Mouse (Mus musculus) forebrain, embryonic 16.5 days (tissue): Measurements from ENCODE around the gene Arl8a. TPM values are rescaled to one million over a fixed set of nuclear protein-coding genes. Genes with fewer than 3 reads are reported as not detected.
A peak's percentile ranks its signal among the peaks of the same experiment; 100 is the strongest.

Source experiments
- ATAC-seq: fragments of 200-750 bp; cut with Nextera tagmentation; 2 replicates; pipeline ENCODE4 v1.8.0; 2017; ENCODE audit warnings: mild to moderate bottlenecking, moderate library complexity
- H3K27ac ChIP-seq: fragments of 300-500 bp; sonication (generic); 2 replicates; pipeline ENCODE4 v1.5.1; 2014; ENCODE audit warnings: low read length, control low read depth
- H3K27me3 ChIP-seq: fragments of 300-500 bp; sonication (generic); replicated peaks from 2 replicates; pipeline ENCODE4 v1.6.1; 2014; ENCODE audit warnings: low read length; ENCODE audit not compliant: control insufficient read depth, insufficient read depth
- H3K36me3 ChIP-seq: fragments of 300-500 bp; sonication (generic); 2 replicates; pipeline ENCODE4 v1.6.1; 2014; ENCODE audit not compliant: control insufficient read depth, insufficient read depth
- H3K4me1 ChIP-seq: fragments of 300-500 bp; sonication (generic); replicated peaks from 2 replicates; pipeline ENCODE4 v1.6.1; 2014; ENCODE audit warnings: low read length; ENCODE audit not compliant: control insufficient read depth, insufficient read depth
- H3K4me2 ChIP-seq: fragments of 300-500 bp; sonication (generic); 2 replicates; pipeline ENCODE4 v1.6.1; 2014; ENCODE audit warnings: mild to moderate bottlenecking, low read length, control low read depth
- H3K4me3 ChIP-seq: fragments of 300-500 bp; sonication (generic); replicated peaks from 2 replicates; pipeline ENCODE4 v1.5.1; 2014; ENCODE audit warnings: mild to moderate bottlenecking, low read length, control low read depth
- H3K9ac ChIP-seq: fragments of 300-500 bp; sonication (generic); replicated peaks from 2 replicates; pipeline ENCODE4 v1.6.1; 2014; ENCODE audit warnings: low read depth, low read length, control low read depth
- H3K9me3 ChIP-seq: fragments of 300-500 bp; sonication (generic); 2 replicates; pipeline ENCODE4 v1.6.1; 2016; ENCODE audit warnings: low read length; ENCODE audit not compliant: control insufficient read depth
- WGBS: fragments of 180-500 bp; shearing (Covaris S2); extraction: QIAGEN DNeasy Blood & Tissue Kit; methylation state at CpG from one replicate; pipeline ENCODE4 v1.1.7; 2014; 5-methylcytosine and 5-hydroxymethylcytosine counted together
- polyA plus RNA-seq: library from polyadenylated mRNA; unstranded; fragments of >200 nt; fragmentation: Nextera tagmentation; extraction: Ambion mirVana; gene quantifications from 2 replicates; pipeline ENCODE4 v1.2.1, GENCODE M21; 2015

Arl8a gene
- polyA plus RNA-seq, 1 experiment from 2014 or later: 336 TPM

DNA sequence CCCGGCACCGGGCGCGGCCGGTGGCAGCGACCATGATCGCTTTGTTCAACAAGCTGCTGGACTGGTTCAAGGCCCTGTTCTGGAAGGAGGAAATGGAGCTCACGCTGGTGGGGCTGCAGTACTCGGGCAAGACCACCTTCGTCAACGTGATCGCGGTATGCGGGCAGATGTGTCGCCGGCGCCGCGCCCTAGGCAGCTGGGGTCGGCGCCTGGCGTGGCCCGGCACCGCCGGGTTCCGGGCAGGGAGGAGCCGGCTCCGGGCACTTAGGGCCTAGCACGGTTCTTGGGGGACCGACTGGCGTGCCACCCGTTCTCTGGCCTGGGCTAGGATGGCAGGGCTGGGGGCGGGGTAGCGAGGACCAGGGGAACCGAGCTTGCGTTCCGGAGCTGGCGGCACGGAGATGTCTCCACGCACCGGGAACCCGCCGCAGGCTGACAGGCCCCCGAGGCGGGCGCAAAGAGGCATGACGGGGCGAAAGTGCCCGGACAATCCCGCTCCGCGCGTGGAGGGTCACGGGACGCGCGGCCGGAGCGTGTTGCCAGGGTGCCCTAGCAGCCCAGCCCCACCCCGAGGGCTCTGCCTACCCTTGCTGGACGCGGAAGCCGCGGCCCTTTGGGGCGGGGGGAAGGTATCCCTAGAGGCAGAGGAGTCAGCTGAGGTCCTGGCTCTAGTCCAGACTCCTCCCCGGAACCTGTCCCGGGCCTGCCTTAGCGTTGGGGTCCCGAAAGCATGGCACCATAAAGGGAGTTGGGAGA is 500 bp downstream of the Arl8a start:
- H3K4me2 ChIP-seq: peak overlapping the region; percentile 93
- H3K4me3 ChIP-seq: peak overlapping the region; percentile 100
- no peaks in the 10 kb centered on the region for H3K9me3 ChIP-seq
- peaks cover 37% of the 10 kb centered on the region for H3K4me1 ChIP-seq
- H3K9ac ChIP-seq: peak overlapping the region; percentile 99
- H3K27me3 ChIP-seq: no peaks in the 10 kb centered on the region
- peak; percentile 59 for ATAC-seq
- H3K36me3 ChIP-seq: no peaks in the 10 kb centered on the region
- H3K27ac ChIP-seq: peak overlapping the region; percentile 95
- WGBS: under 1% methylated on average over 67 of the region's 69 CpGs

DNA sequence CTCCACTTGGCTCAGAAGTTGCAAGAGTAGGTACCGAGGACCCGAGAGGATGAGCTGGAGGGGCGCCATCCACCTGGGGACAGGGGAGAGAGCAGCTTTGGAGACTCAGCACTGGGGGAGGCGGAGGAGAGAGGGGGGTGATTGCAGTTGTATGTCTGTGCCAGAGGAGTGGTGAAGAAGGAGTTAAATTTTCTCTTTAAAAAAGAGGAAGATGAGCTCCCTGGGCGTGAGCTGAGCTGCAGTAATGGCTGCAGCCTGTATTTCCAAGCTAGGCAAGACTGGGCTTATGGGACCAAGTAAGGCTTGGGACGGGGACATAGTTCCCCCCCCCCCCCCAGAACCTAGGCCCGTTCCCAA is 1.1 kb downstream of the Arl8a start:
- H3K4me1 ChIP-seq: peaks cover 42% of the 10 kb centered on the region
- H3K4me2 ChIP-seq: peak overlapping the region; percentile 93
- H3K27ac ChIP-seq: peak overlapping the region; percentile 95
- no peaks in the 10 kb centered on the region for H3K27me3 ChIP-seq
- ATAC-seq: peak; percentile 6
- no peaks in the 10 kb centered on the region for H3K36me3 ChIP-seq
- peak overlapping the region; percentile 100 for H3K4me3 ChIP-seq
- no peaks in the 10 kb centered on the region for H3K9me3 ChIP-seq
- WGBS: 0% methylated on average over 7 of the region's 7 CpGs
- H3K9ac ChIP-seq: peak overlapping the region; percentile 99

DNA sequence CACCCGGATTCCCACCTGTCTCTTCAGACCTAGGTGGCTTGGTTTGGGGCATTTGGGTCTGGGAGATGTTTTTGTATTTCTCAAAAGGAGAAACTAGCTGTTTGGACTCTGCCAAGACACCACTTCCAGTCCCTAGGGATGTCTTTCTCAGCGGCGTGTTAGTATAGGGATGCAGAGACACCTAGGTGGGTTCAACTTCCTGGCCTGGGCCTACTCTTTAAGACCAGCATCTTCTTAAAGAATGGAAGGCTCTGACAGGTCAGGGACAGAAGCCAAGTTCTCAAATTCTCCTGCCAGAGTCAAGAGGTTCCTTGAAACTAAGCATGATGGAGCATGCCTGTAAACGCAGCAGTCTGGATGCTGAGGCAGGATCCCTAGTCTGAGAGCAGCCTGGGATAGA is 1.9 kb downstream of the Arl8a start:
- Histone ChIP-seq H3K36me3 (no peaks in the 10 kb centered on the region), H3K4me1 (peaks cover 42% of the 10 kb centered on the region), H3K27ac (peak overlapping the region; percentile 95), H3K4me2 (peak overlapping the region; percentile 93), H3K4me3 (peak overlapping the region; percentile 100), H3K27me3 (no peaks in the 10 kb centered on the region), H3K9ac (peak overlapping the region; percentile 99), H3K9me3 (no peaks in the 10 kb centered on the region)
- no peak for ATAC-seq
- WGBS: 59% methylated on average over 4 of the region's 4 CpGs

DNA sequence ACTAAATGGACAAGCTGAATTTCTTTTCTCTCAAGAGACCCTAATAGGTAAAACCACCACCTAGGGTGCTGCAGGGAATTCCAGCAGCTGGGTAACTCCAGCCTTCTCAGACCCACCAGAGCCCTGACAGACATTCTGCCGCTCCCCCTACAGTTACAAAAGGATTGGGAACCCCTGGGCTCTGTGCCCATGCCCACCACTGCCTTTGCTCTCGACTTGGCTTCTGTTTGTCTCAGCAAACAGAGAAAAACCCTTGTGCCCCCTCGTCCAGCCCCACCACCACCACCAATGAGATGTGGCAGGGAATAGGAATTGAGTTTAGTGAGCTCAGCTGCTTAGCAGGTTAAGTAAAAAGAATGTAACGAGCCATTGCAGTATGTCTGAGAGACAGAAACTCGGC is 2.4 kb downstream of the Arl8a start:
- no peaks in the 10 kb centered on the region for H3K36me3 ChIP-seq
- no peaks in the 10 kb centered on the region for H3K9me3 ChIP-seq
- peak overlapping the region; percentile 95 for H3K27ac ChIP-seq
- 0 out of 2 replicates have a peak overlapping the region, but pooled peaks have one; percentile 1 for H3K9ac ChIP-seq
- peak overlapping the region; percentile 100 for H3K4me3 ChIP-seq
- no peak for ATAC-seq
- H3K4me2 ChIP-seq: peak overlapping the region; percentile 93
- H3K27me3 ChIP-seq: no peaks in the 10 kb centered on the region
- 13% methylated on average over 5 of the region's 5 CpGs for WGBS
- peaks cover 45% of the 10 kb centered on the region for H3K4me1 ChIP-seq

DNA sequence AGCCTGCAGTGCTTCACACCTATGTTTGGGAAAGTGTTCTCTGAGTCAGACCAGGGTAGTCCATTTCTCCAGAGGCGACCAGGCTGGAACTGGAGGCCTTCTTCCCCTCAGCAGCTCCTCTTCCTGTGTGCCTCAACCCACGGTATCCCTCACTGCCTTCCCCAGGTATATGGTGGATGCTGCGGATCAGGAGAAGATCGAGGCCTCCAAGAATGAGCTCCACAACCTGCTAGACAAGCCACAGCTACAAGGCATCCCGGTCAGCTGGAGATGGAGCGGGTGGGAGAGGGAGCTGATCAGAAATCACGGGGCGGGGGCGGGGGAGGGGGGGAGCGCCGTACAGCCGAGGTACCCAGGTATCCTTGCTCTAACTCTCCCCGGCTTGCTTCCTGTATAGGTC is 7.4 kb downstream of the Arl8a start:
- ATAC-seq: no peak; the same call in 1 of the 2 replicates
- H3K36me3 ChIP-seq: peaks cover 10% of the 10 kb centered on the region; the same call in 1 of the 2 replicates
- peak overlapping the region; percentile 41 for H3K4me2 ChIP-seq
- no peaks in the 10 kb centered on the region for H3K9me3 ChIP-seq
- 16% methylated on average over 13 of the region's 13 CpGs for WGBS
- no peaks in the 10 kb centered on the region for H3K27me3 ChIP-seq
- H3K27ac ChIP-seq: peak overlapping the region; percentile 88
- H3K4me1 ChIP-seq: peaks cover 42% of the 10 kb centered on the region
- peak overlapping the region; percentile 58 for H3K9ac ChIP-seq
- H3K4me3 ChIP-seq: peak overlapping the region; percentile 4; the same call in 1 of the 2 replicates

DNA sequence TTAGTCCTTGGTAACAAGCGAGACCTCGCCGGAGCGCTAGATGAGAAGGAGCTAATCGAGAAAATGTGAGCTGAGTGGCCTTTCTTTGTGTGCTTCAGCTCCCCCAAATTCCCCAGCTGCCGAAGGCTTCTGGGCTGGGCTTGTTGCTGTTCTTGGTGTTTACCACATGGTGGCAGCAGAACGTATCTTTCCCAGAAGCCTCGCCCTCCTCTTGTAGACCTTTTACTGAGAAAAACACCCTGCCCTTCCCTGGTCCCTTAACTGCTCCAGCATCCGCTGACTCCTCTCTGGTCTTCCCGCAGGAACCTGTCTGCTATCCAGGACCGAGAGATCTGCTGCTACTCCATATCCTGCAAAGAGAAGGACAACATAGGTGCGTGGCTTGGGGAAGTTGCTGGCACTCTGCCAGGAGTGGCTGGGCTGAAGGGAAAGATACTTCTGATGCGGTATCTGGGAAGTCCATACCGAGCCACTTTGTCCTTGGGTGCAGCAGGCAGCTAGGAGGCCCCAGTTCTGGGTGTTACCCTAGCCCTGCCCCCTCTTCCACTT is 7.9 kb downstream of the Arl8a start:
- H3K4me2 ChIP-seq: peak overlapping the region; percentile 42
- H3K4me1 ChIP-seq: peaks cover 42% of the 10 kb centered on the region
- H3K36me3 ChIP-seq: peaks cover 10% of the 10 kb centered on the region; the same call in 1 of the 2 replicates
- 2% methylated on average over 14 of the region's 14 CpGs for WGBS
- H3K9ac ChIP-seq: peak overlapping the region; percentile 58
- H3K27me3 ChIP-seq: no peaks in the 10 kb centered on the region
- peak overlapping the region; percentile 18; the same call in 1 of the 2 replicates for H3K4me3 ChIP-seq
- H3K27ac ChIP-seq: peak overlapping the region; percentile 88
- ATAC-seq: peak; percentile 62
- H3K9me3 ChIP-seq: no peaks in the 10 kb centered on the region

DNA sequence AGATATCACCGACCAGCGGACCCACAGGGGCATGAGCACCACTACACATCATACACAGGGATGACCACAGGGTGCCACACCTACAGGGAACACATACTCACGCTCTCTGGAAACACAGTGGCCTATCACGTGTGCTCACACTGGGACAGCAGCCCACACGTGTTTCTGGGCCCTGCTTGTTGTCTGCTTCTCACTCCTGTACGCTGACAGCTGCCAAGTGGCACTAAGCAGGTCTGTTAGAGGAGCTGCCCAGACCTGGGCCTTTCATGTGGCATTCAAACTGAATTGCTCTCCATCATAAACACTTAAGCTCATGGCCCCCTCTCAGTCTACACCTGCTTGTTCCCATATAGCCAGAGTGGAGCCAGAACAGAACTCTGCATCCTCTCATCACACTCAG is 9.7 kb downstream of the Arl8a start:
- no peak overlapping the region for H3K4me2 ChIP-seq
- H3K4me1 ChIP-seq: peaks cover 28% of the 10 kb centered on the region
- H3K9ac ChIP-seq: no peak overlapping the region
- no peak for ATAC-seq
- H3K27me3 ChIP-seq: no peaks in the 10 kb centered on the region
- no peaks in the 10 kb centered on the region for H3K9me3 ChIP-seq
- H3K36me3 ChIP-seq: peaks cover 10% of the 10 kb centered on the region; the same call in 1 of the 2 replicates
- no peak overlapping the region for H3K27ac ChIP-seq
- WGBS: 85% methylated on average over 6 of the region's 6 CpGs
- no peak overlapping the region for H3K4me3 ChIP-seq

DNA sequence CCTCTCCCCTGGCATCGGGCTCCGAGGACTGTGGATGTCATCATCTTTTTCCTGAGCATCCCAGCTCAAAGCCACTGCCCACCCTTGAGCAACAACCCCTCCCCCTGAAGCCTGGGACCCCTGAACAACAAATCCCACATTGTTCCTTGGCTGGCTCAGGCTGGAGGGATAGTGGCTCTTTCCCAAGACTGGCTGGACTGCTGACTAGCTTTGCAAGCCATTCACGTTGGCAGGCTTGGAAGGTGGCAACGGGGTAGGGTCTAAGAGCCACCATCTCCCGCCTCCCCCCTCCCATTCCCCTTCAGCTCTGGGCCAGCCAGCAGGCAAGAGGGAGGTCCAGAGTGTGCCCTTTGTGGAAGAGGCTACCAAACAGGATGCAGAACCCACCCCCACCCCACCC is 12.0 kb downstream of the Arl8a start:
- peaks cover 22% of the 10 kb centered on the region for H3K4me1 ChIP-seq
- H3K9me3 ChIP-seq: no peaks in the 10 kb centered on the region
- no peak overlapping the region for H3K4me2 ChIP-seq
- H3K27ac ChIP-seq: peak overlapping the region; percentile 60
- ATAC-seq: peak; percentile 75
- H3K36me3 ChIP-seq: peaks cover 10% of the 10 kb centered on the region; the same call in 1 of the 2 replicates
- H3K27me3 ChIP-seq: no peaks in the 10 kb centered on the region
- H3K9ac ChIP-seq: no peak overlapping the region
- no peak overlapping the region for H3K4me3 ChIP-seq
- 10% methylated on average over 5 of the region's 5 CpGs for WGBS

DNA sequence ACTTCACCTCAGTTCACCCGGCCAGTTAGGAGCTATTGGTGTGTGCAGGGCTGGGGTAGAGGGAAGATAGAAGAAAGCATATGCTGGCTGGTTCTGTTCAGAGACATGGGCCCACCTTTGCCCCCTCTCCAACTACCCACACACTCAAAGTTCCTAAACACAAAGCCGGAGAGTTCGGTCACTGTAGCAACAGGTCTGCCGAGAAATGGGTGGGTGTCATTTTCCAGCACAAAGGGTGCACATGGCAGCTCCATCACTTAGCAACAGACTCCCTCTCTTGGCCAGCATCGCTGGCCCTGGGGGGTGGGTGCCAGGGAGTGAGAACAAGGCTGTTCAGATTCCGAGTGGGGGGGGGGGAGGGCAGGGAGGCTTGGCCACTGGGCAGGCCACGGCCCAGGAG is 12.4 kb downstream of the Arl8a start:
- peak overlapping the region; percentile 54; the same call in 1 of the 2 replicates for H3K27ac ChIP-seq
- no peak overlapping the region for H3K9ac ChIP-seq
- H3K36me3 ChIP-seq: peaks cover 10% of the 10 kb centered on the region; the same call in 1 of the 2 replicates
- no peak overlapping the region for H3K4me2 ChIP-seq
- 13% methylated on average over 7 of the region's 7 CpGs for WGBS
- H3K4me3 ChIP-seq: no peak overlapping the region
- H3K4me1 ChIP-seq: peaks cover 19% of the 10 kb centered on the region
- no peaks in the 10 kb centered on the region for H3K9me3 ChIP-seq
- peak; percentile 63 for ATAC-seq
- no peaks in the 10 kb centered on the region for H3K27me3 ChIP-seq
